20 mouse cellular contexts compared by ENCODE assay signal in genomic region chr8:83744070-83744469, GRCm38 (mm10). TPM values are rescaled to one million over a fixed set of nuclear protein-coding genes. Genes with fewer than 3 reads are reported as not detected.
DNase-seq lines count a peak whose midpoint lies in the region; ATAC-seq lines count a peak whose summit lies in the region.
"Had no signal": no experiment of that assay in that cellular context is flagged by ENCODE, and none has a peak within 500 bp of the region (broad histone marks: within the 10 kb centered on the region; RNA-seq: fewer than 3 reads in every experiment).

No protein-coding gene starts in this region.

- no peak overlapping the region for H3K4me3 ChIP-seq in kidney, embryonic 16.5 days (ENCODE audit: low read length)
- H3K4me3 ChIP-seq: embryonic facial prominence, embryonic 12.5 days; forebrain, embryonic 12.5 days; heart, embryonic 10.5 days; hindbrain, embryonic 13.5 days had no signal

- H3K9me3 ChIP-seq in kidney, embryonic 16.5 days (ENCODE audit: low read length), result no peaks in the 10 kb centered on the region
- H3K9me3 ChIP-seq: embryonic facial prominence, embryonic 12.5 days; forebrain, embryonic 12.5 days; heart, embryonic 10.5 days; hindbrain, embryonic 13.5 days had no signal

- H3K27me3 ChIP-seq in kidney, embryonic 16.5 days (ENCODE audit: insufficient read depth, low read length), result peaks cover 7% of the 10 kb centered on the region
- no peaks in the 10 kb centered on the region for H3K27me3 ChIP-seq in splenic B cell, adult 2 months (ENCODE audit: control insufficient read depth, insufficient read depth, low read length, poor library complexity, severe bottlenecking)
- H3K27me3 ChIP-seq: CH12.LX had no signal

- no peak overlapping the region for H3K9ac ChIP-seq in kidney, embryonic 16.5 days (replicated peaks; ENCODE audit: low read length)
- H3K9ac ChIP-seq: embryonic facial prominence, embryonic 12.5 days; forebrain, embryonic 12.5 days; hindbrain, embryonic 13.5 days had no signal

- no peak overlapping the region for H3K27ac ChIP-seq in kidney, embryonic 16.5 days (ENCODE audit: low read length)
- H3K27ac ChIP-seq: embryonic facial prominence, embryonic 12.5 days; forebrain, embryonic 12.5 days; heart, embryonic 10.5 days; hindbrain, embryonic 13.5 days had no signal

- H3K4me2 ChIP-seq in kidney, embryonic 16.5 days (replicated peaks; ENCODE audit: low read depth, low read length), result no peak overlapping the region
- H3K4me2 ChIP-seq: embryonic facial prominence, embryonic 12.5 days; forebrain, embryonic 12.5 days; hindbrain, embryonic 13.5 days had no signal

- no peaks in the 10 kb centered on the region for H3K36me3 ChIP-seq in kidney, embryonic 16.5 days (ENCODE audit: insufficient read depth, low read length)
- no peaks in the 10 kb centered on the region for H3K36me3 ChIP-seq in splenic B cell, adult 2 months (ENCODE audit: control insufficient read depth, insufficient read depth, low read length, poor library complexity, severe bottlenecking)
- H3K36me3 ChIP-seq: embryonic facial prominence, embryonic 12.5 days; forebrain, embryonic 12.5 days; heart, embryonic 10.5 days; hindbrain, embryonic 13.5 days had no signal

- no peak for ATAC-seq in kidney, embryonic 16.5 days (ENCODE audit: low FRiP score, low TSS enrichment)
- ATAC-seq in erythroblast, adult 5-6 weeks (replicated peaks; ENCODE audit: low FRiP score, poor library complexity, severe bottlenecking), result no peak
- ATAC-seq: forebrain, embryonic 16.5 days had no signal

- H3K4me1 ChIP-seq in kidney, embryonic 16.5 days (ENCODE audit: insufficient read depth, low read length), result peaks cover 28% of the 10 kb centered on the region

- DNase-seq in adrenal gland, postnatal 10 days, result peak; percentile 46
- no peak for DNase-seq in adrenal gland, postnatal 25 days
- DNase-seq in kidney, adult 9 months, result peak; percentile 67
- DNase-seq in NIH3T3 (ENCODE audit: low read depth), result peak; percentile 68
- DNase-seq in splenic B cell, adult 2 months (ENCODE audit: low read depth, low spot score), result peak; percentile 3
- DNase-seq in layer of hippocampus, adult 9-10 months (ENCODE audit: low spot score), result no peak
- DNase-seq: cerebellum, adult 11-12 months; cerebellum, adult 9-10 months; cerebellum, postnatal 25 days; gastrocnemius, postnatal 10 days; heart, adult 18-20 months; heart, postnatal 14 days had no signal

- 83% methylated on average over 4 of the region's 4 CpGs for WGBS in kidney, embryonic 16.5 days

RNA-seq across cellular contexts. Expression of gene Adgre5, which starts 2.9 kb away (rescaled TPM):
- 10 to 100 TPM; 53.8 to 63.0 TPM for total RNA-seq in adrenal gland, postnatal 10 days (2021)
- 28.7 and 40.6 TPM in 2 replicates for total RNA-seq in adrenal gland, postnatal 25 days (2021)
- 40.7 and 42.5 TPM in 2 replicates for polyA plus RNA-seq in kidney, embryonic 16.5 days (2015; fragmentation: Nextera tagmentation; extraction: Ambion mirVana)
- 31.8 and 56.7 TPM in 2 replicates for total RNA-seq in erythroblast, adult 5-6 weeks (2015; ENCODE audit: low replicate concordance)
- 17.1 and 27.1 TPM in 2 replicates for total RNA-seq in erythroblast, adult 5-6 weeks (2017; ENCODE audit: low replicate concordance)

RNA-seq across cellular contexts. Expression of gene Ddx39, which starts 29.1 kb away (rescaled TPM):
- total RNA-seq in adrenal gland, postnatal 10 days (2021), result 10 to 100 TPM; 29.4 to 33.7 TPM
- 25.7 and 29.5 TPM in 2 replicates for total RNA-seq in adrenal gland, postnatal 25 days (2021)
- 197 and 211 TPM in 2 replicates for polyA plus RNA-seq in kidney, embryonic 16.5 days (2015; fragmentation: Nextera tagmentation; extraction: Ambion mirVana)
- 20.1 and 40.0 TPM in 2 replicates for total RNA-seq in erythroblast, adult 5-6 weeks (2015; ENCODE audit: low replicate concordance)
- 36.5 and 37.3 TPM in 2 replicates for total RNA-seq in erythroblast, adult 5-6 weeks (2017; ENCODE audit: low replicate concordance)

RNA-seq across cellular contexts. Expression of gene Pkn1, which starts 45.1 kb away (rescaled TPM):
- total RNA-seq in adrenal gland, postnatal 10 days (2021), result 100 to 1,000 TPM; 130 to 163 TPM
- total RNA-seq in adrenal gland, postnatal 25 days (2021), result 120 and 146 TPM in 2 replicates
- polyA plus RNA-seq in kidney, embryonic 16.5 days (2015; fragmentation: Nextera tagmentation; extraction: Ambion mirVana), result 31.3 and 33.6 TPM in 2 replicates
- 5.2 and 9.0 TPM in 2 replicates for total RNA-seq in erythroblast, adult 5-6 weeks (2015; ENCODE audit: low replicate concordance)
- total RNA-seq in erythroblast, adult 5-6 weeks (2017; ENCODE audit: low replicate concordance), result 22.3 and 30.6 TPM in 2 replicates

Comparison
In these comparisons a context has a peak if more than half of its experiments do, and no peak if none do; other contexts are left out.
1. DNase-seq: peak in adrenal gland, postnatal 10 days (single experiment), kidney, adult 9 months (single experiment), NIH3T3 (single experiment) and splenic B cell, adult 2 months (single experiment); none in adrenal gland, postnatal 25 days (single experiment) and layer of hippocampus, adult 9-10 months (single experiment).